Mouse (Mus musculus) forebrain, embryonic 12.5 days (tissue): ENCODE results near the gene Etv6. TPM values are rescaled to one million over a fixed set of nuclear protein-coding genes. Genes with fewer than 3 reads are reported as not detected.

Source experiments
- ATAC-seq: fragments of 200-750 bp; cut with Nextera tagmentation; 2 replicates; pipeline ENCODE4 v1.8.0; 2017; ENCODE audit warnings: moderate TSS enrichment; ENCODE audit not compliant: low FRiP score
- H3K27ac ChIP-seq: fragments of 300-500 bp; sonication (generic); 2 replicates; pipeline ENCODE4 v1.5.1; 2016; ENCODE audit warnings: mild to moderate bottlenecking
- H3K27me3 ChIP-seq: fragments of 300-500 bp; sonication (generic); 2 replicates; pipeline ENCODE4 v1.6.1; 2016; ENCODE audit warnings: mild to moderate bottlenecking
- H3K36me3 ChIP-seq: fragments of 300-500 bp; sonication (generic); replicated peaks from 2 replicates; pipeline ENCODE4 v1.6.1; 2016; ENCODE audit warnings: mild to moderate bottlenecking
- H3K4me1 ChIP-seq: fragments of 300-500 bp; sonication (generic); 2 replicates; pipeline ENCODE4 v1.6.1; 2016
- H3K4me2 ChIP-seq: fragments of 300-500 bp; sonication (generic); 2 replicates; pipeline ENCODE4 v1.6.1; 2016; ENCODE audit warnings: mild to moderate bottlenecking, moderate library complexity
- H3K4me3 ChIP-seq: fragments of 300-500 bp; sonication (generic); replicated peaks from 2 replicates; pipeline ENCODE4 v1.5.1; 2016; ENCODE audit warnings: mild to moderate bottlenecking
- H3K9ac ChIP-seq: fragments of 300-500 bp; sonication (generic); 2 replicates; pipeline ENCODE4 v1.6.1; 2016; ENCODE audit warnings: mild to moderate bottlenecking
- H3K9me3 ChIP-seq: fragments of 300-500 bp; sonication (generic); 2 replicates; pipeline ENCODE4 v1.6.1; 2016
- WGBS: fragments of 180-500 bp; shearing (Covaris S2); methylation state at CpG from one replicate; pipeline ENCODE4 v1.1.7; 2016; 5-methylcytosine and 5-hydroxymethylcytosine counted together
- polyA plus RNA-seq: library from polyadenylated mRNA; unstranded; fragments of >200 nt; fragmentation: Nextera tagmentation; extraction: Ambion mirVana; gene quantifications from 2 replicates; pipeline ENCODE4 v1.2.1, GENCODE M21; 2016

The Etv6 gene
- polyA plus RNA-seq, 1 experiment from 2014 or later: 15.0 TPM

GRCm38 (mm10) chr6:134046136-134046535 lies 10.6 kb downstream of the Etv6 start:
- Histone ChIP-seq H3K4me2 (no peak overlapping the region), H3K27me3 (no peaks in the 10 kb centered on the region), H3K4me3 (no peak overlapping the region), H3K27ac (no peak overlapping the region), H3K9me3 (no peaks in the 10 kb centered on the region), H3K4me1 (peaks cover 24% of the 10 kb centered on the region), H3K36me3 (no peaks in the 10 kb centered on the region; the same call in 1 of the 2 replicates), H3K9ac (no peak overlapping the region)
- no peak for ATAC-seq
- WGBS: 64% methylated on average over 5 of the region's 5 CpGs

GRCm38 (mm10) chr6:134047249-134047648 lies 11.7 kb downstream of the Etv6 start:
- H3K4me3 ChIP-seq: no peak overlapping the region
- no peak overlapping the region for H3K9ac ChIP-seq
- no peak overlapping the region for H3K27ac ChIP-seq
- H3K27me3 ChIP-seq: no peaks in the 10 kb centered on the region
- 58% methylated on average over 5 of the region's 5 CpGs for WGBS
- H3K36me3 ChIP-seq: no peaks in the 10 kb centered on the region; the same call in 1 of the 2 replicates
- no peak overlapping the region for H3K4me2 ChIP-seq
- peaks cover 23% of the 10 kb centered on the region for H3K4me1 ChIP-seq
- no peaks in the 10 kb centered on the region for H3K9me3 ChIP-seq
- no peak for ATAC-seq

- H3K27me3 ChIP-seq: no peaks in the 10 kb centered on the region
- H3K9me3 ChIP-seq: no peaks in the 10 kb centered on the region
- peaks cover 23% of the 10 kb centered on the region for H3K4me1 ChIP-seq
- no peaks in the 10 kb centered on the region; the same call in 1 of the 2 replicates for H3K36me3 ChIP-seq
- H3K27ac ChIP-seq: no peak overlapping the region
- no peak overlapping the region for H3K4me3 ChIP-seq
- ATAC-seq: no peak
- no peak overlapping the region for H3K4me2 ChIP-seq
- 91% methylated on average over 6 of the region's 6 CpGs for WGBS
- H3K9ac ChIP-seq: no peak overlapping the region
These were observed 12.5 kb downstream of the Etv6 start for GRCm38 (mm10) chr6:134047974-134048373.

- H3K4me3 ChIP-seq: no peak overlapping the region
- no peaks in the 10 kb centered on the region for H3K9me3 ChIP-seq
- WGBS: 94% methylated on average over 6 of the region's 6 CpGs
- ATAC-seq: no peak
- peaks cover 23% of the 10 kb centered on the region for H3K4me1 ChIP-seq
- H3K9ac ChIP-seq: no peak overlapping the region
- H3K27ac ChIP-seq: no peak overlapping the region
- H3K36me3 ChIP-seq: no peaks in the 10 kb centered on the region; the same call in 1 of the 2 replicates
- no peak overlapping the region for H3K4me2 ChIP-seq
- H3K27me3 ChIP-seq: no peaks in the 10 kb centered on the region
These were observed 13.5 kb downstream of the Etv6 start for GRCm38 (mm10) chr6:134048965-134049364.

GRCm38 (mm10) chr6:134050466-134050865 lies 15.0 kb downstream of the Etv6 start:
- Histone ChIP-seq H3K4me2 (no peak overlapping the region), H3K4me3 (no peak overlapping the region), H3K9ac (no peak overlapping the region), H3K27me3 (no peaks in the 10 kb centered on the region), H3K4me1 (peaks cover 17% of the 10 kb centered on the region), H3K27ac (no peak overlapping the region), H3K36me3 (peaks cover 4% of the 10 kb centered on the region; the same call in 1 of the 2 replicates), H3K9me3 (no peaks in the 10 kb centered on the region)
- ATAC-seq: no peak
- 94% methylated on average over 8 of the region's 8 CpGs for WGBS

GRCm38 (mm10) chr6:134051950-134052349 lies 16.4 kb downstream of the Etv6 start:
- no peaks in the 10 kb centered on the region for H3K9me3 ChIP-seq
- no peak overlapping the region for H3K4me3 ChIP-seq
- H3K27me3 ChIP-seq: no peaks in the 10 kb centered on the region
- ATAC-seq: no peak
- H3K4me1 ChIP-seq: peaks cover 9% of the 10 kb centered on the region; the same call in 1 of the 2 replicates
- H3K27ac ChIP-seq: no peak overlapping the region
- no peak overlapping the region for H3K9ac ChIP-seq
- 58% methylated on average over 7 of the region's 7 CpGs for WGBS
- H3K4me2 ChIP-seq: no peak overlapping the region
- peaks cover 4% of the 10 kb centered on the region; the same call in 1 of the 2 replicates for H3K36me3 ChIP-seq

GRCm38 (mm10) chr6:134053146-134053545 lies 17.6 kb downstream of the Etv6 start:
- Histone ChIP-seq H3K9ac (no peak overlapping the region), H3K9me3 (no peaks in the 10 kb centered on the region), H3K4me2 (no peak overlapping the region), H3K4me1 (peaks cover 17% of the 10 kb centered on the region), H3K36me3 (0 out of 2 replicates have a peak, but pooled peaks cover 4% of the 10 kb centered on the region), H3K27me3 (no peaks in the 10 kb centered on the region), H3K27ac (no peak overlapping the region), H3K4me3 (no peak overlapping the region)
- 95% methylated on average over 10 of the region's 10 CpGs for WGBS
- no peak for ATAC-seq

- no peak for ATAC-seq
- WGBS: 90% methylated on average over 7 of the region's 7 CpGs
- H3K27me3 ChIP-seq: no peaks in the 10 kb centered on the region
- H3K9me3 ChIP-seq: no peaks in the 10 kb centered on the region
- peaks cover 21% of the 10 kb centered on the region for H3K4me1 ChIP-seq
- 0 out of 2 replicates have a peak, but pooled peaks cover 4% of the 10 kb centered on the region for H3K36me3 ChIP-seq
- H3K4me3 ChIP-seq: no peak overlapping the region
- no peak overlapping the region for H3K27ac ChIP-seq
- H3K9ac ChIP-seq: no peak overlapping the region
- H3K4me2 ChIP-seq: no peak overlapping the region
These were observed 18.1 kb downstream of the Etv6 start for GRCm38 (mm10) chr6:134053566-134053965.

GRCm38 (mm10) chr6:134055588-134055987 lies 20.1 kb downstream of the Etv6 start:
- Histone ChIP-seq H3K4me1 (peaks cover 40% of the 10 kb centered on the region), H3K27me3 (no peaks in the 10 kb centered on the region), H3K36me3 (0 out of 2 replicates have a peak, but pooled peaks cover 4% of the 10 kb centered on the region), H3K27ac (no peak overlapping the region), H3K9me3 (no peaks in the 10 kb centered on the region), H3K4me3 (no peak overlapping the region), H3K9ac (no peak overlapping the region), H3K4me2 (no peak overlapping the region)
- ATAC-seq: no peak
- WGBS: 78% methylated on average over 7 of the region's 7 CpGs

- no peak for ATAC-seq
- H3K27me3 ChIP-seq: no peaks in the 10 kb centered on the region
- H3K9ac ChIP-seq: no peak overlapping the region
- WGBS: 60% methylated on average over 4 of the region's 4 CpGs
- peaks cover 38% of the 10 kb centered on the region for H3K4me1 ChIP-seq
- 0 out of 2 replicates have a peak, but pooled peaks cover 4% of the 10 kb centered on the region for H3K36me3 ChIP-seq
- H3K9me3 ChIP-seq: no peaks in the 10 kb centered on the region
- peak overlapping the region; percentile 36; the same call in 1 of the 2 replicates for H3K27ac ChIP-seq
- no peak overlapping the region for H3K4me3 ChIP-seq
- no peak overlapping the region for H3K4me2 ChIP-seq
These were observed 23.0 kb downstream of the Etv6 start for GRCm38 (mm10) chr6:134058451-134058850.

GRCm38 (mm10) chr6:134058886-134059551 lies 23.5 kb downstream of the Etv6 start:
- Histone ChIP-seq H3K27ac (peak overlapping the region; percentile 57), H3K4me2 (no peak overlapping the region), H3K27me3 (no peaks in the 10 kb centered on the region), H3K9ac (no peak overlapping the region; the same call in 1 of the 2 replicates), H3K4me1 (peaks cover 38% of the 10 kb centered on the region), H3K9me3 (no peaks in the 10 kb centered on the region), H3K36me3 (0 out of 2 replicates have a peak, but pooled peaks cover 4% of the 10 kb centered on the region), H3K4me3 (no peak overlapping the region)
- peak; percentile 40; the same call in 1 of the 2 replicates for ATAC-seq
- 35% methylated on average over 10 of the region's 10 CpGs for WGBS

- H3K27ac ChIP-seq: peak overlapping the region; percentile 57
- H3K9me3 ChIP-seq: no peaks in the 10 kb centered on the region
- peak; percentile 18; the same call in 1 of the 2 replicates for ATAC-seq
- H3K4me3 ChIP-seq: no peak overlapping the region
- H3K4me1 ChIP-seq: peaks cover 38% of the 10 kb centered on the region
- WGBS: 69% methylated on average over 10 of the region's 10 CpGs
- H3K4me2 ChIP-seq: no peak overlapping the region
- H3K36me3 ChIP-seq: 0 out of 2 replicates have a peak, but pooled peaks cover 3% of the 10 kb centered on the region
- H3K27me3 ChIP-seq: no peaks in the 10 kb centered on the region
- H3K9ac ChIP-seq: no peak overlapping the region
These were observed 24.0 kb downstream of the Etv6 start for GRCm38 (mm10) chr6:134059552-134059891.

GRCm38 (mm10) chr6:134060036-134060435 lies 24.5 kb downstream of the Etv6 start:
- no peak overlapping the region for H3K4me2 ChIP-seq
- H3K27me3 ChIP-seq: no peaks in the 10 kb centered on the region
- no peaks in the 10 kb centered on the region for H3K9me3 ChIP-seq
- no peak for ATAC-seq
- 80% methylated on average over 9 of the region's 9 CpGs for WGBS
- H3K36me3 ChIP-seq: no peaks in the 10 kb centered on the region
- no peak overlapping the region for H3K4me3 ChIP-seq
- H3K9ac ChIP-seq: no peak overlapping the region
- no peak overlapping the region for H3K27ac ChIP-seq
- H3K4me1 ChIP-seq: peaks cover 38% of the 10 kb centered on the region
